Mouse (Mus musculus) spleen, postnatal 4 days (tissue): Measurements from ENCODE around the gene Schip1.

ENCODE experiments used
- DNase-seq, 2 experiments: peaks; one replicate each; pipeline ENCODE4 v3.0.0; 2022; ENCODE audit warnings: low spot score in 2 of 2

Gene Schip1

GRCm38 (mm10) chr3:68270246-68270645, 205.6 kb downstream of the Schip1 start:
- no peak for DNase-seq

GRCm38 (mm10) chr3:68271457-68271856, 206.9 kb downstream of the Schip1 start:
- DNase-seq = no peak

- DNase-seq = no peak
These were observed 207.3 kb downstream of the Schip1 start for GRCm38 (mm10) chr3:68271881-68272280.

GRCm38 (mm10) chr3:68282844-68283594, 218.4 kb downstream of the Schip1 start:
- DNase-seq = no peak

- no peak for DNase-seq
These were observed 219.0 kb downstream of the Schip1 start for GRCm38 (mm10) chr3:68283595-68283991.

GRCm38 (mm10) chr3:68284500-68284899, 219.9 kb downstream of the Schip1 start:
- no peak for DNase-seq

- no peak for DNase-seq
These were observed 232.2 kb downstream of the Schip1 start for GRCm38 (mm10) chr3:68296752-68297151.

GRCm38 (mm10) chr3:68305647-68306046, 241.0 kb downstream of the Schip1 start:
- no peak for DNase-seq

- no peak for DNase-seq
These were observed 242.1 kb downstream of the Schip1 start for GRCm38 (mm10) chr3:68306726-68307125.

GRCm38 (mm10) chr3:68325575-68325974, 261.0 kb downstream of the Schip1 start:
- no peak for DNase-seq

- no peak for DNase-seq
These were observed 267.9 kb downstream of the Schip1 start for GRCm38 (mm10) chr3:68332515-68332914.

GRCm38 (mm10) chr3:68335501-68335900, 270.9 kb downstream of the Schip1 start:
- no peak for DNase-seq

- no peak for DNase-seq
These were observed 286.0 kb downstream of the Schip1 start for GRCm38 (mm10) chr3:68350624-68351023.

GRCm38 (mm10) chr3:68351461-68351860, 286.9 kb downstream of the Schip1 start:
- no peak for DNase-seq

GRCm38 (mm10) chr3:68352961-68353360, 288.4 kb downstream of the Schip1 start:
- DNase-seq = no peak

GRCm38 (mm10) chr3:68353492-68353891, 288.9 kb downstream of the Schip1 start:
- DNase-seq = peak in 1 of 2 experiments; percentile 45

GRCm38 (mm10) chr3:68356516-68356915, 291.9 kb downstream of the Schip1 start:
- no peak for DNase-seq

GRCm38 (mm10) chr3:68368029-68368428, 303.4 kb downstream of the Schip1 start:
- DNase-seq = peak in 1 of 2 experiments; percentile 7

- no peak for DNase-seq
These were observed 308.3 kb downstream of the Schip1 start for GRCm38 (mm10) chr3:68372925-68373324.

- no peak for DNase-seq
These were observed 310.5 kb downstream of the Schip1 start for GRCm38 (mm10) chr3:68375100-68375508.

GRCm38 (mm10) chr3:68377452-68378198, 313.0 kb downstream of the Schip1 start:
- DNase-seq = no peak

- DNase-seq = no peak
These were observed 314.2 kb downstream of the Schip1 start for GRCm38 (mm10) chr3:68378799-68379198.

- no peak for DNase-seq
These were observed 314.6 kb downstream of the Schip1 start for GRCm38 (mm10) chr3:68379242-68379641.
